Mouse (Mus musculus) spleen, adult 18-20 months (tissue): Measurements from ENCODE around the gene Prm2.

Experiments used
- DNase-seq, 2 experiments: peaks; one replicate each; pipeline ENCODE4 v3.0.0; 2022; ENCODE audit warnings: mixed read lengths in 2 of 2

Gene Prm2

DNA sequence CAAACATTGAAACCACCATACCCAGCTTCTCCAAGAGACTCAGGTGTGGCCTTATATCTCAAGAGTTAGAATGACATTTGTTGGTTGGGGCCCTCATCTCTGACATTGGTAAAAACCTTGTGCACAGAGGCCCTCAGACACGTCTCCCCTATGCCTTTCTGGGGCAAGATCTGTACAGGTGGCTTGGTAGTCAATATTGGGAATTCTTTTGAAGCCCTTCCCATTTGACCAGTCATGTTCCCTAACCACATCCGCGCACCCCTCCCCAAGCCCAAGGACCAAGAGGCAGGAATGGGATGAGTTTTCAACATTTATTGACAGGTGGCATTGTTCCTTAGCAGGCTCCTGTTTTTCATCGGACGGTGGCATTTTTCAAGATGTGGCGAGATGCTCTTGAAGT lies at the start of gene Prm2:
Gene Prm2, minus strand, starts transcription at position 101 of the 400 bp plus-strand sequence.
- DNase-seq, result no peak

DNA sequence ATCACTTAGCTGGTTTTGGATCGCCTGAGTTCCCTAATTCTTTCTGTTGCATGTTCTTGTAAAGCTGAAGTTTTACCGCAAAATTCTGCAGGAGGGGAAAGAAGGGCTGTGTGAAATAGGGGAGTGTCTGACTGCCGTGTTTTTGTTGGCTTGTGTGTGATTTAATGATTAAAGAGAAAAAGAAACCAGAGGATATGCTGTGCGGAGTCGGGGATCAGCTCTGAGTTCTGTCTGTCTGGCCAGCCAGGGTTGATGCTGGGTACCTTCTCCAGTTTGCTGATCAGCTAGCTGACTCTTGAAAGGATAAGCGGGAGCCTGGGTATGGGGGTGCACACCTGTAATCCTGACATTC lies 48.4 kb upstream of the Prm2 start:
- DNase-seq, result peak in 1 of 2 experiments; percentile 18

DNA sequence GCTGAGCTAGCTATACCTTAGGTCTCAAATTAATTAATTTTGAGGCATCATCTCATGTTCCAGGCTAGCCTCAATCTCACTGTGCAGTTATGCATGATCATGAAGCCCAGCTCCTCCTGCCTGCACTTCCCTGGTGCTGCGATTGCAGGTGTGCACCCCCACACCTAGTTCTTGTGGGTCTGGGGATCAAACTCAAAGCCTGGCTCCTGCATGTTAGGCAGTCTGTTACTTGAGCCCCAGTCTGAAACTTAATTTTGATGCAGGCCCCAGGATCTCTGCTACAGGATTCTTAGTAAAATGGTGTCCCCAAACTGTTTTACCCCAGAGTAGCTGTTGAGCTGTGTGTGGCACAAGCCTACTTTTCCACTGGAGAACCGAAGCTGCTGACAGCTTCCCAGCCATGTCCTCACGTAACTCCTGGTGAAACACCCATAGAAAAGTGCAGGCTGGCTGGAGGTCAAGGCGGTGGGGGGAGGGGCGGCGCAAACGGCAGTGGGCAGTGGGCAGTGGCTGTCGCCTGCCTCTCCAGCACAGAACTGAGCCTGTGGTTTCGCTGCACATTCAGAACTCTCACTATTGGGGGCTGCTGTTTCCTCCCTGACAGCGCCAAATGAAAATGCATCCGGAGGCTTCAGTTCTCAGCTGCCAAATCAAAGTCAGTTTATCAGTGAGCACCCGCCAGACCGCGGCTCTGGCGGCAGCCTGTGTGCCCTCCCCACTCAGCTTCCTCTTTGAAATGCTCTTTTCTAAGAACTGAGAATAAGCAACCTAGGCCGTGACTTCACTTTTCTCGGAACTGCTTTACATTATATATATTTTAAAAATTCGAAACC lies 47.8 kb upstream of the Prm2 start:
- peak; percentile 51 to 57 for DNase-seq

DNA sequence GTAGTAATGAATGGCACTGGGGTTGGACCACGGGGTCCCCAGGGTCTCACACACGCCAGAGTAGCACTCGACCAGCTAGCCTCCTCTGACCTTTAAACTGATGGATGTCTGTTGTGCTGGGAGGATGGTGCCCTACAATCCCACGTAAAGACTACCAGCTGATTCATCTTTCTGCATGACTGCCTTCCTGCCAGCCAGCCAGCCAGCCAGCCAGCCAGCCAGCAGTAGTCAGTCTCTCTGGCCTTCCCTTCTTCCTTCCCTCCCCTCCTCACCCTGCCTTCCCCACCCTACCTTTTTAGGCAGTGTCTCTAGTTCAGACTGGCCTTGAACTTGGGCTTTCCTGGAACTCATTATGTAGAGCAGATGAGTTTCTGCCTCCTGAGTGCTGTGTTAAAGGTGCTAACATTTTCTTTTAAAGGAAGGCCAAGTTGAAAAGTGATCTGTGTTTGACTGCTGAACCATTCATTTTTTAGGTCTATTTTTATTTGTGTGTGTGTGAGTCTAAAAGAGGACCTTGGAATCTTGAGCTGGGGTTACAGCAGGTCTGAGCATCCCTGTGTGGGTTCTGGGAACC lies 46.4 kb upstream of the Prm2 start:
- no peak for DNase-seq

DNA sequence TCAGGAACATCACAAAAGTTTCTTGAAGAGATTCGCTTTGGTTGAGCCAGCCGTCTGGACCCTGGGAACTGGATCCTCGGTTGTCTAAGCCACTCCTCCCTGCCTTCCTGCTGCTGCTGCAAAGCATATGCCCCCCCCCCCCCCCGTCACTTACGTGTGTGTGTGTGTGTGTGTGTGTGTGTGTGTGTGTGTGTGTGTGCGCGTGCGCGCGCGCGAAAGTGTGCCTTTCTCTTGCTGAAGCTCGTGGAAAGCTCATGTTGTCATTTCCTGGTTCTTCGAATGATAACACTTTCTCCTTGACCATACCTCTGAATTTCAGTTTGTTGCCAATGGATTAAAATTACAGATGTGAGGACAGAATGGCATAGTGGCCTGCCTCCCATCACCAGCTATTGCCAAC lies 44.1 kb upstream of the Prm2 start:
- DNase-seq, result no peak

DNA sequence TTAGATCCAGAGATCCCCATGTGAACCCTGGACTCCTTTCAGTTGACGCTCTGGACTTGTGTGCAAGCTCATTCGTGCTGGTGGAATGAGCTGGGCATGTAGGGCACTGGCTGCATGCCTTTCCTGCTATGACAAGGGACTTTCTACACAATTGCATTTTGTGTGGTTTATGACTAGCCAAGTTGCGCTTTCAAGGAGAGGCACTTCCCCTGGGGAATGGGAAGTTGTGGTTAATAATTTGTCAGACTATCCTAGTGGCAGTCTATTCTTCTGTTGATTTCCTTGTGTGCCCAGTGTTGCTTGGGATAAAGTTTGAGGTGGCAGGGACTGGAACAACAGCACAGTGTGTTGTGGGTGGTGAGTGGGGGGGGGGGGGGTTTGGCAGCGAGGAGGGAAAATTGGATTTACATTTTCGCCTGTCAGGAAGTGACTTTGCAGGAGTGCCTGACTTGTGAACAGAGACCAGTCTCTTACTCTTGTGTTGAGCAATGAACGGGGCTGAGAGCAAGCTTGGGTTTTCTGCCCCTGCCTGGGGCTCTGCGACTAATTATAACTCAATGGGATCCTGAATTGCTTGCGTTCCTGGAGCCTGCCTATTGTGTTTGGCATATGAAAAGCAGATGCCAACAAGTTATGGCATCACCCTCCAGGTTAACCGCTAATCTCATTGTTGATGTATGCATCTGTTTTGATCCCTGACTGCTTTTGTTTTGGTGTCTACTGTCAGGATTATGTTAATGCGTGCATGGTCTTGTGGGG lies 42.7 kb upstream of the Prm2 start:
- no peak for DNase-seq

DNA sequence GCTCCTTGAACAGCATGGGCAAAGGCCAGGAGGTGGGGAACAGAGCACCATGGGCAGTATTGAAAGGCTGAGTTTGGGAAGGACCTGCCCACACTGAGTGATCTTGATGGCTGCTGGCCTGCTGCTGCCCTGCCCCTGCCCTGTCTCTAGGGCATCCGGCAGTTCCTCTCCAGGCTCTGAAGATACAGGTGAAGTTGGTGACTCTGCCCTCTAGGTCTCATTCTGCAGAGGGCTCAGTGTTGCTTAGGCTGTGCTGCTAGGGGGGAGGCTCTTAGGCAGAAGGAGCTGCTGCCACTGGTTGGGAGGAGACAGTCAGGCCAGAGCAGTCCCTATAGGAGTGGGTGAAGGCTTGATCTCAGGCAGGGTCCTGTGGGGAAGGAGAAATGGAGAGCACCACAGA lies 42.0 kb upstream of the Prm2 start:
- no peak for DNase-seq

DNA sequence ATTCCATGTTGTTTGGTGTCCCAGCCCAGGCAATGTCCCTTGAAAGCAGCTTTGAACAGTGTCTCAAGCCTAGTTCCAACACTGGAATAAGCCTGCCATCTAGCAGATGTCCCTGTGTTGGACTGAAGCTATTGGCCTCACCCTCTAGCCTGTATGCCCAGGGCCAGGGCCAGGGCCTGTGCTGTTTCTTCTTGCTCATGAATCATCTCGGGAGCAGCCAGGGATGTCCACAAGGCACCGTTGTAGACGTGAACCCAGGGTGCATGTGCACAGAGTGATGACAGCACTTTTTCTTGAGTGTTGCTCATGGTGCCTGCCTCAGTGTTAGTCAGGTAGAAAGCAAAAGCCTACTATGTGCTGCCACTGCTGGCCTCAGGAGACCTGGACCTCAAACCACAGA lies 41.3 kb upstream of the Prm2 start:
- DNase-seq, result no peak

DNA sequence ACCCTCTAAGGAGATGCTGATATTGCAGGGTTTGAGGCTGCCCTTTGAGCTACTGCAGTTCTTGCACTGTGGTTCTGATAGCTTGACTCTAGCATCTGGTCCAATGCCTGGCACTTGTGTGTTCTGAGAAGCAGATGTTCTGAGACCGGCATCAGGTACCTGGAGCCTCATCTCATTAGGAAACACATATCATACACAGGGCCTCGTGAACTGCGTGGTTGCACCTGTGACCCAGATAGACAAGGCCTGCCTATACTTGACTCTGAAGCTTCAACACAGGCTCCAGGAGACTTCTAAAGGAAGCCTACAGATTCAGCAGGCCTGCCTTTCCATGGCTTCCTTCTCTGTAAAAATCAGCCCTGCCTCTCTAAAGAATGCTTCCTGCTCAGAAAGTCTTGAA lies 40.5 kb upstream of the Prm2 start:
- DNase-seq, result no peak

DNA sequence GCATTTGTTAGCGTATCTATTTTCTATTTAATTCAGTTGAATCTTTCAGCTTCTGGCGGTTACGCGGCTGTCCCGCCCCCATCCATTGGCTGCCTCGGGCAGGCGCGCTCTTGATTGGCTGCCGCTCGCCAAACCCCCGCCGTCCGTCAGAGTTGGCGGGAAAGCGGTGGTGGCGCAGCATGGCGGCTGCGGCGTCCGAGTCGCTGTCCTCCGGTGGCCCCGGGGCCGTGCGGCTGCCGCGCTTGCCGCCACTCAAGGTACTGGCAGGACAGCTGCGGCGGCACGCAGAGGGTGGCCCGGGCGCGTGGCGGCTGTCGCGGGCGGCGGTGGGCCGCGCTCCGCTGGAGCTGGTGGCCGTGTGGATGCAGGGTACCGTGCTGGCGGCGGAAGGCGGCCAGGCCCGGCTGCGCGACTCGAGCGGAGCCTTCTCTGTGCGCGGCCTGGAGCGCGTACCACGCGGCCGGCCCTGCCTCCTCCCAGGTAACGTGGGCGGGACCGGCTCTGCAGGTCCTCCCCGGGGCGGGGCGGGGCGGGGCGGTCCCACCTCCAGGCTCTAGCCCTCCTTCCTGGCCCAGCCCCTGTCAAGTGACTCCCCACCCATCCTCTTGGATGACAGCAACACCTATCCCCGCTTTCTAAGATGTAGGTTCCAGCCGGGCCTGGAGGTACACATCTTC lies 39.1 kb upstream of the Prm2 start, which contains the start of gene Rmi2:
Gene Rmi2, plus strand, starts transcription at position 149 of the 677 bp plus-strand sequence.
- peak; percentile 74 to 82 for DNase-seq

DNA sequence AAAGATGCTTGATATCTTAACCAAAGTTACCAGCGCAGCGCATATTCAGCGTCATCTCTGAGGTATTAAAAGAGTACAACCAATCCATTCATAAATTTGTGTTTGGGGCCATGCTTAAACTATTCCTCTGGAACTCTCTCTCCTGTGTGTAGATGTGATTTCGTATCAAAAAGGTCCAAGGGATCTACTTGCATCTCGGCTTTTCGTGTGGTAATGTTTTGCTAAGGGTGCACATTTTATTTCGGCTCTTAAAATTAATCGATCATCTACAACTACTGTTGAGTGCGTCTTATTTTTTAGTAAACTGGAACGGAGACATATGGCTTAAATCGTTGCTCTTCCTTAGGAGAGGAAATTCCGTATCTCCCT lies 38.6 kb upstream of the Prm2 start:
- no peak for DNase-seq

DNA sequence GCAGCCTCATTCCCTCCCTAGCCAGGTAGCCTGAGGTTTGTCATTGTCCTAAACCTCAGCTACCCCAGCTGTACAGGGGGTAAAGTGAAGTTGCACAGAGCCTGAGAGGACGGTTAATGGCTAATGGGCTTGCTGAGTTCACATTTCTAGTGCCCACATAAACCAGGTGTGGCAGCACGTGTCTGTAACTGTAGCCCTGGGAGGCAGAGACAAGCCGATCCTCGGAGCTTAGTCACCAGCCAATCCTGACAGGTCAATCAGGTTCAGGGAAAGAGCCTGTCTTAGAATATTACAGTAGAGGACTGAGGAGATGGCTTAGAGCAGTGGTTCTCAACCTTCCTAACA lies 32.5 kb upstream of the Prm2 start:
- DNase-seq, result no peak

DNA sequence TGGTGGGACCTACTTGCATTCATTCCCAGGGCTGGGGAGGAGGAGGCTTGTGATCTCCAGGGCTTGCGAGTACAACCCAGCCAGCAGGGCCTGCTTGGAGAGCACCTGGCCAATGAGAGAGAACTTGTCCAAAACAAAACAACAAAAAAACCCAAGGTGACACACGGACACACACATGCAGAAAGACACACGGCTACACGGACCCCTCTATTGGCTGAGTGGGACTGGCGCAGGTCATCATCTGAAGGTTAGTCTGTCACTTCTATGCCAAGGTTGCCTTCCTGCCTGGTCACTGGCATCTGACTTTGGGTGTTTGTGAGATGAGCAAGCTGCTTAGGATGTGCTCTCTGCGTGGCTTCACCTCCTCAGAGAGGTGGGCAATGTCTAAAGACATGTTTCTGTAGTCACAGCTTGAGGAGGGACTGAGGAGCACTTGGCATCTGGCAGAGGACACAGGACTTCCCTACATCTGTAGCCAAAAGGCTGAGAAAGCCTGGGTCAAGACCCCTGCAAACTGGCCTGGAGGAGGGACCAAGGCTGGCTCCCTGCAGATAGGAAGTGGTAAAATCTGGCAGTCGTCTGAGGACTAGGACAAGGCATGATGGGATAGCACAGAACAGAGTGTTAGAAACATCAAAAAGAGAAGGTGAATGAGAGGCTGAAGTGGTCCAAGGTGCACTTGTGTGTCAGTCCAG lies 32.0 kb upstream of the Prm2 start:
- DNase-seq, result no peak

DNA sequence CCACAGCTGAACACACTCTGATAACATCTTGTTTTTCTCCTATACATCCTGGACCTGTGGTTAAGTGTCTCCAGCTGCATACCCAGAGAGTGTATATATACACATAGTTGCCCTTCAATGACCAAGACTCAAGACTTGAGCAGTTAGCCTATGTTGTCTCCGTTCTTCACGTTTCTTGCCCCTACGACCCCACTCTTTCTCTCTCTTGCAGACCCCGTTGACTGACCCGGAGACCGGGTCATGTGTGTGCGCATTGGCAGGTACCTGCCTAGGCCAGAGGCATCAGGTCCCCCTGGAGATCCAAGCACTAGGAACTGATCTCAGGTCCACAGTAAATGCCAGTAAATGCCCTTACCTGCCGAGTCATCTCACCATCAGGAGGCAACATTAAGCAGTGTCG lies 31.3 kb upstream of the Prm2 start:
- DNase-seq, result no peak

DNA sequence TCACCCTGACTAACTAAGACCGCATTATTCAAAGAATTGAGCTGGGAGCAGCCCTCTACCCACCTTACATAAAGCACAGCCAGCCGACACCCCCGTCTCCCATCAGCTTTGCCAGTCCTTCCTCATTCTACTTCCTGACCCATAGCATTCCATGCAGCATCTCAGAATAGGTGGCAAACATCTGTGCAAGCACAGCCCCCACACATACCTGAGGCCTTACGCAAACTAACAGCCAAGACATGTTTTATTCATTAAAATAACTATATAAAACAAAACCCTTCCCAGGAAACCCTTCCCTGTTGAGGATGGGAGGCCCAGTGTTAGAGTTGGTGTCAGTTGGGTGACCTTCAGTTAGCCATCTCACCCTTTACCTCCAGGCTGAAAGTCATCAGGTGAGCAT lies 29.9 kb upstream of the Prm2 start:
- no peak for DNase-seq

DNA sequence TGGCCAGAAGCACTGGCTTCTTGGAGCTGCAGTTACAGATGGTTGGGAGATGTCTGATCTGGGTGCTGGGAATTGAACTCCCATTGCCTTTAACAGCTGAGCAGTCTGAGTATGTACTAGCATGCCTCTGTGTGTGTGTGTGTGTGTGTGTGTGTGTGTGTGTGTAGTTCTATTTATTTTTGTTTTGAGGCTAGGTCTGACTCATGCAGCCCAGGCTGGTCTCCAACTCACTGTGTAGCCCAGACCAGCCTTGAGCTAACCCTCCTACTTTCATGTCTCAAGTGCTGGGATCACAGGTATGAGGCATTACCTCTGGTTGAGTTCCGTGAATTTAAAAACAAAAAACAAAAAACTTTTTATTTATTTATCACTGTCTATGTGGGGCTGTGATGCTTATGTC lies 28.6 kb upstream of the Prm2 start:
- no peak for DNase-seq

DNA sequence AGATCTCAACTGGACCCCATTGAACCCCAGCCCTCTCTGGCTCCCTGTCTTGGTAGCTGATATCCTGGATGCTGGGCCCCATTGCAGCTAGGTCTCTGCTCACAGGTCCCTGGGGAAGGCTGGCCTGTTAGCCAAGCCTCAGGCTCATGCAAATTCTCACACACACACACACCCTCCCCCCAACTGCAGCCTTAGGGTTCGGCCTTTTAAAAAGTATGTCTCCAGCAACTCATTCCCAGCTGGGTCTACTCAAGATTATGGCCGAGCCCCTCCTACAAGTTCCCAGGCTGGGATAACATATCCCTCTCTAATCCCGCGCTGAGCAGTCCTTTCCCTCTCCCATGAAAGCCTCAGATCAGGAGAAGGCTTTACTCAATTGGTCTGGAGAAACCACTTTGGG lies 25.5 kb upstream of the Prm2 start:
- DNase-seq, result no peak

DNA sequence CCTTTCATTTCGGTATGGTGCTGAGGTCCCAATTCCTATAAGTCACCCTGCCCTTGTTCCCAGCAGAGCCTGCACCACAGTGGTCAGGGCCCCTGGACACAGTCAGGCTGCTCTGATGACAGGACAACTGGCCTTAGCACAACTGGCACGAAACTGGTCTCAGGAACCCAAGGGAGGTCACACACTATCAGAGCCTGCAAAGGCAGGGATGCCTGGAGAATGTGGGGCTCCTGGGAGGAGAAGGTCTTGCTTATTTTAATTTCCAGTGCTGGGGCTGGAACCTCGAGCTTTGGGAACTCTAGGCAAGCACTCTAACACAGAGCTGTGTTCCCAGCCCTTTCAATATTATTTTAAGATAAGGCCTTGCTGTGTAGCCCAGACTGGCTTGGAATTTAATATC lies 24.0 kb upstream of the Prm2 start:
- no peak for DNase-seq

DNA sequence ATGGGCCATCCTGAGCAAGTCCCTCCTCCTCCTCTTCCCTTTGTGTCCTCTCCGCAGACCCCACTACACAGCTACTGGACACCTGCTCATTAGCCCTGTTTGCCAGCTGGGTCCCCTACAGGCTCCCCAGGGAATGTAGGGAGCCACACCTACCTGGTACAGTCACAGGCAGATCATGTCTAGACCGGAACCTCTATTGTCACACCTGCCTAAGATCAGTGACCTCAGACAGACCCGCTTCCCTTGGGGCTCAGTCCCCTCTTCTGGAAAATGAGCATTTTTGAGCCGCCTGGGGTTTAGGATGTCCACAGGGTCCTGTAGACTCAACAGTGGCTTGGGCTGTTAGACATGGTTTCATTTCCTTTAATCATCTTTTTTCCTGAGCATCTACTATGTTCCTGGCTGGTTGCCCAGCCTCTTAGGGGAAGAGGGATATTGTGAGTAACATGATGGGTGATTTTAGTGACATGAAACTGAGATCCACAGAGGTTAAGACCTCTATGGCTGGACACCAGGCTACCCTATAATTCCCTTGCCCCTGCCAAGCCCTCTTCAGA lies 22.7 kb upstream of the Prm2 start:
- DNase-seq, result no peak

DNA sequence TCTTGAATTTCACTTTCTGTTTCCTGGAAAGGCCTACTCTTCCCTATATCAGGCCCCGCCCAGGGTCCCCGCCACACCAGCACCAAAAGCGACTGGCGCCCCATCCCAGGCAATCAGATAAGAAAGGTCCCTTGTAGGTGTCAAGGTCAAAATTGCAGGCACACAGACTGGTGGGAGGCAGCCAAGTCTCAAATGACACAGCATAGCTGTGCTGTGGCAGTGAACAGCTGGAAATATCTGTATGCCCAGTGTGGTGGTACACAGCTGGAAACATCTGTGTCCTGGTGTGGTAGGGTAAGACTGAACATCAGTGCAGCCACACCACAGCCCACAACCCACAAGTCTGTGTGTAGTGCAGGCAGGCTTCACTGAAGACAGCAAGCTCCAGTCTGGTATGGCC lies 18.9 kb upstream of the Prm2 start:
- DNase-seq, result no peak

DNA sequence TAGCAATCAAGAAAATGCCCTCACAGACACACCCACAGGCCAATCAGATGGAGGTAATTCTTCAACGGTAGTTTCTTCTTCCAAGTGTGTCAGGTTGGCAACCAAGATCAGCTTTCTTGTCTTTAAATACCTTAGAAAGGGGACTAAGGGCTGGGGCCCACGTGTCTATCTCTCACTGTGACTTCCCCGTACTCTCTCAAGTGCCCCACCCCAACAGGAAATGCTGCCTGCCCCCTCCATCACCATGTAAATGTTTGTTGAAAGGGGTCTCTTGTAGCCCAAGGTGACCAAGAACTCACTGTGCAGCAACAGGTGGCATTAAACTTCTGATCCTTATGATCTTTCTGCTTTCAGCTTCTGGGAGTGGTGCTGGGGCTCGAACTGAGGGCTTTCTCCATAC lies 17.8 kb upstream of the Prm2 start:
- DNase-seq, result no peak

DNA sequence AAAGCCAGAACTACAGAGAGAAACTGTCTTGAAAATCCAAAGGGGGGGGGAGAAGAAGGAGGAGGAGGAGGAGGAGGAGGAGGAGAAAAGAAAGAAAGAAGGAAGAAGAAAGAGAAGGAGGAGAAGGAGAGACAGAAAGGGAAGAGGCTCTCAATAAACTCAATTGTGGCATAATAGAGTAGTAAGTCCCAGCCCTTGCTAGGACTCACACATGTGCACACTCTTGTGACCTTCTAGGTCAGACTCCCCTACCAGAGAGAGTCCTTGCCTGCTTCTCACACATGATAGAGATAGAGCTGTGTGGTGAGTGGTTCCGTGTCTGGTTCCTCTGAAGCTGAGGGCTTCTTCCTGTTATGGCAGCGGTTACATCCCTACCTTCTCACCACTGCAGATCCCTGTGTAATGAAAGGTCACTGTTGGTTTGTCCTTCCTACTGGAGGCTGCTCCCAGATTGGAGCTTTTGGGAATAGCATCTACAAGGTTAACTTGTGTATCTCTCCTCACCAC lies 17.0 kb upstream of the Prm2 start, which contains the start of gene Gm11172:
Gene Gm11172, plus strand, starts transcription at position 51 of the 507 bp plus-strand sequence.
- no peak for DNase-seq
